Mouse (Mus musculus) adrenal gland (tissue): ENCODE results near the gene Syne4.

Experiments used
- intact Hi-C: fragments of 180-260 bp; cut with DNase I; formaldehyde crosslinking; loops from one replicate; pipeline ENCODE4 v1.15.1; 2025

Gene Syne4

GRCm38 (mm10) chr7:30295103-30295502, 19.5 kb upstream of the Syne4 start:
- intact Hi-C loops, result no loop called here

- intact Hi-C loops, result no loop called here
Observed at GRCm38 (mm10) chr7:30296816-30297215, 17.8 kb upstream of the Syne4 start.

GRCm38 (mm10) chr7:30297266-30297665, 17.3 kb upstream of the Syne4 start:
- intact Hi-C loops, result no loop called here

- intact Hi-C loops, result no loop called here
Observed at GRCm38 (mm10) chr7:30300914-30301313, 13.7 kb upstream of the Syne4 start.

DNA sequence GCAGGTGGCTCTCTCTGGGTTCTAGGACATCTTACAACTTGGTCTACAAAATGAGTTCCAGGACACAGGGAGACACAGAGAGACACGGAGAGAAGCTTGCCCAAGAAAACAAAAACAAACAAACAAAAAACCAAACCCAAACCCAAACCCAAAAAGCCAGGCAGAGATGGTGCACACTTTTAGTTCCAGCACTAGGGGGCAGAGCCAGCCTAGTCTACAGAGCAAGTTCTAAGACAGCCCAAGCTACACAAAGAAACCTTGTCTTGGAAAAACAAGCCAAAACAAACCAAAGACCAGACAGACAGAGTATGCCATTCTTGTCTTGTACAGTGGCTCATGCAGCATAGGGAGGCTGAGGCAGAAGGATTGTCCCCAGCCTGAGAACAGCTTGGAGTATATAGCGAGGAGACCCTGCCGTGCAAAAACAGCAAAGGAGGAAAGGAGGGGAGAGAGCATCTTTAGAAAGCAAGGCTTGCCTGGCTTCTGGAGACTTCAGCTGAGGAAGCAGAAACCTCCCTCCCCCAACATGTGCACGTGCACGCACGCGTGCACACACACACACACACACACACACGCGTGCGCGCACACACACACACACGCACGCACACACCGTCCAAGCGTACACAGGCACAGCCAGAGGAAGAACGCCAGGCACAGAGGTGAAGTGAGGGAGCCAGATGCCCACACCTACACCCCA, 8.4 kb upstream of the Syne4 start:
- intact Hi-C loops, result no loop called here

GRCm38 (mm10) chr7:30308076-30309005, 6.3 kb upstream of the Syne4 start, which contains the start of gene Alkbh6:
Gene Alkbh6 (plus strand): TSS chr7:30308717.
- intact Hi-C loops, result no loop called here

GRCm38 (mm10) chr7:30309395-30310129, 5.0 kb upstream of the Syne4 start:
- intact Hi-C loops, result no loop called here

GRCm38 (mm10) chr7:30310136-30310535, 4.5 kb upstream of the Syne4 start:
- intact Hi-C loops, result no loop called here

- intact Hi-C loops, result no loop called here
Observed at GRCm38 (mm10) chr7:30313666-30314320, 814 bp upstream of the Syne4 start.

GRCm38 (mm10) chr7:30315559-30316529, 1.2 kb downstream of the Syne4 start:
- intact Hi-C loops, result no loop called here

- intact Hi-C loops, result no loop called here
Observed at GRCm38 (mm10) chr7:30318142-30318541, 3.5 kb downstream of the Syne4 start.

DNA sequence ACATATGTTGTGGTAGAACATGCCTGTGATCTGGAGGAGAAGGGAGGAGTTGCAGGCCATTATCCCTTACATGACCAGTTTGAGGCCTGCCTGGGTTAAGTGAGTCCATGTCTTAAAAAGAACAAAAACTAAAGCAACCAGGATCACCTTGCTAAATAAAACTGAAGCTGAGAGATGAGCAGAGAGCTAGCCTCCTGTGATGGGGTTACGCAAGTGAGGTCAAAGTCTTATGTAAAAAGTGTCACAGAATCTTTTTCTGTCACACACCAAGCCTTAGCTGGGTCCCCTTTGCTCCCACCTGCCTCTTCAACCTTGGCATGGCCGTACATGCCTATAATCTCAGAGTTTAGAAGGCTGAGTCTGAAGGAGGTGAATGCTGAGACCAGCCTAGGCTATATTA, 6.3 kb downstream of the Syne4 start:
- intact Hi-C loops, result no loop called here

DNA sequence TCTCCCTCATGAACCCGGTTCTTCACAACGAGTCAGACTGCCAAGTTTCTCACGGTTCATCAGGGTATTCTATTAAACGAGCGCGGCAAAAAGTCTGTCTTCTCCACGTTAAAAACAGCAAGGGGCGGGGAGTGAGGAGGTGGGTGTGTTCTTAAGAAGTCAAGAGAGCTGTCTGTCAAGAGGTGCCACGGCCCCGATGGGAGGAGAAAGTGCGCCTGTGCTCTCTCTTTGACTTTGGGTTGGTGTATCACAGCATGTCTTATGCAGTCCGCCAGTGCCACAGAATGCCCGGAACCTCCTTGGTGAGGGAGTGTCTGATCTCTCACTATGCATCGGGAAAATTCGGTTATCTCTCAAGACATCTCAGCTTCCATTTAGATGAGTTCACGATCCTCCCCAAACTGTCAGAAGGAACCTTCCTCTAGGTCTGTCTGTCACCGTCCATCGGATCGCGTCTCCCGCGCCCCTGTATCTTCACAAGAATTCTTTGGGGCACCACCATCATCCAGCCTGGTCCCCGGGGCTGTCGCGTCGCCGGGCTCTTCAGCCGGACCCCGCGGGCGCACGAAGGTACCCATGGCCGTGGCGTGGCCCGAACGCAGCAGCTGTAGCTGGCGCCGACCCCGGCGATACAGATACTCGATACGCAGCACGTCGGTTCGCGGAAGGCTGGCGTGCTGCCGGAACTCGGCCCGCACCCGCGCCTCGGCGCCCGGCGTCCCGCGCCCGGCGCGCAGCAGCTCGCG, 7.1 kb downstream of the Syne4 start, which contains the start of gene E130208F15Rik:
TSS of gene E130208F15Rik (plus strand) at position 202 of the 746 bp plus-strand sequence.
- intact Hi-C loops, result no loop called here

DNA sequence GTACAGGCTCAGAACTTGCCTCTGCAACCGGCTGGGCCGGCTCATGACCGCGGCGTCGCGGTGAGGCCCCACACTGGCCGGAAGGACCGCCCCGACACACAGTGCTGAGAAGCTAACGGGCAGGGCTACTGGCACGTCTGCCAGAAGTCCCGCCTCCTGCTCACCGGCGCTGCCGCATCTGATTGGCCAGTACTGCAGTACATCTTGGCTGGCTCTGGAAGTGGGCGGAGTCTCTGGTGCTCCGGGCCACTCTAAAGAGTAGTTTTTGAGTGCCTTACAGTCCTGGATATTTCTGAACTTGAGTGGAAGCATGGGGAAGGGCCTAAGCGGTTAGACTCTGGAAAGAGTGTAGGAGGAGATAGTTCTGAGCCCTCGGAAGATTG, 7.7 kb downstream of the Syne4 start:
- intact Hi-C loops, result no loop called here

DNA sequence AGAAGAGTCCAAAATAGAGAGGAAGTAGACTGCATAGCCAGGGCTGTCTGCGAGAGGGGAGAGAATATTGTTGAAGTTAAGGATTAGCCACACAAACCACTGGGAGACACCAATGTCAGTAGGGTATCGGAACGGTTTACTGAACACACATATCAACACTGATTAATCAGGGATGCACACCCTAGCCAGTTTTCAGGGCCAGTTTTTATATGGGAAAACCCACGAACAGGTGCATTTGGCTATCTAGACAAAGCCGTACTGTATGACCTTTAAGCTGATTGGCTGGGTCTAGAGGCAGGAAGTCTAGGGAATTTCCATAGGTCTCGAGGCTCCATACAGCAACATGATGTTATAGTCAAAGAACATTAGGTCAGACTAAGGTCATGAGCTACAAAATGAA, 8.3 kb downstream of the Syne4 start:
- intact Hi-C loops, result no loop called here

- intact Hi-C loops, result no loop called here
Observed at GRCm38 (mm10) chr7:30323795-30324194, 9.2 kb downstream of the Syne4 start, which contains the start of gene Sdhaf1. Gene Sdhaf1 (minus strand): TSS chr7:30323895.

- intact Hi-C loops, result no loop called here
Observed at GRCm38 (mm10) chr7:30324300-30324944, 9.8 kb downstream of the Syne4 start.

GRCm38 (mm10) chr7:30325364-30325763, 10.8 kb downstream of the Syne4 start:
- intact Hi-C loops, result no loop called here

DNA sequence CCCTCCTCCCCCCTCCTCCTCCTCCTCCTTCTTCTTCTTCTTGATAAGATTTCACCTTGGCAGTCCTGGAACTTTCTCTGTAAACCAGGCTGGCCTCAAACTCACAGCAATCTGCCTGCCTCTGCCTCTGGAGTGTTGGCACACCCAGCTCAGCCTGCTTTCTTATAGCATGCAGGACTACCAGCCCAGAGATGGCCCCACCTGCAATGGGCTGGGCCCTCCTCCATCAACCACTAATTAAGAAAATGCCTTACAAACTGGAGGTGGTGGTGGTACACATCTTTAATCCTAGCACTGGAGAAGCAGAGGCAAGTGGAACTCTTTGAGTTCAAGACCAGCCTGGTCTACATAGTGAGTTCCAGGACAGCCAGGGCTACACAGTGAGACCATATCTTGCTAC, 11.8 kb downstream of the Syne4 start:
- intact Hi-C loops, result no loop called here
